Mouse (Mus musculus): ENCODE results near the gene Ddx5. TPM values are rescaled to one million over a fixed set of nuclear protein-coding genes. Genes with fewer than 3 reads are reported as not detected.
A peak's percentile ranks its signal among the peaks of the same experiment; 100 is the strongest.
"Not testable (repeated sequence)": the region's sequence is repeated elsewhere in the genome, so short reads cannot be mapped to it uniquely, and the experiment has no call there.

Gene Ddx5
- polyA plus RNA-seq, 1 experiment from 2014 or later: 114 TPM

DNA sequence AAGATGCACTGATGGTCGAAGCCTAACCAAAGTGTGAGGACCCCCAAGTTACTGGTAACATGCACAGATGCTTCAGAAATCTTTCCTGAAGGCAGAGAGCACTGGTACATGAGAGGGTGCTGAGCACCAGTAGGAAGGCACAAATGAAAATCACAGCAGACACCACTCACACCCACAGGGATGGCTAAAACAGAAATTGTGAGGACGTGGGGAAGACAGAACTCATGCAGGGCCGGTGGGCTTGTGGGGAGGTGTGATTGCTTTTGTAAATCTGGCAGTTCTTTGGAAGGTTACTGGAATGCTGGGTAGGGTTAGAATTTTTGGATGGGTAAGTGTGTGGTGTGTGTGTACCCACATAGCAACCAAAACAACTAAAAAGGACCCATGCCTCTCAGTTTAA lies 28.2 kb upstream of the Ddx5 start:
- Histone ChIP-seq H3K4me2 (ENCODE audit: low read depth, low read length) (no peak overlapping the region), H3K27ac (ENCODE audit: low read depth) (no peak overlapping the region), H3K4me1 (ENCODE audit: insufficient read depth) (peaks cover 18% of the 10 kb centered on the region; the same call in 1 of the 2 replicates), H3K9me3 (ENCODE audit: low read length) (no peaks in the 10 kb centered on the region), H3K9ac (replicated peaks) (no peak overlapping the region), H3K36me3 (replicated peaks; ENCODE audit: insufficient read depth, low read length) (peaks cover 73% of the 10 kb centered on the region), H3K27me3 (ENCODE audit: insufficient read depth, low read length) (no peaks in the 10 kb centered on the region), H3K4me3 (ENCODE audit: low read depth, low read length) (no peak overlapping the region)
- DNase-seq (no peak), ATAC-seq (no peak)
- TF ChIP-seq EP300 (IDR thresholded peaks at IDR 0.05; ENCODE audit: low read depth) (no peak), CTCF (IDR thresholded peaks at IDR 0.05; ENCODE audit: low read depth) (no peak)
- 84% methylated on average over 3 of the region's 3 CpGs for WGBS (ENCODE audit: insufficient replicate concordance)

DNA sequence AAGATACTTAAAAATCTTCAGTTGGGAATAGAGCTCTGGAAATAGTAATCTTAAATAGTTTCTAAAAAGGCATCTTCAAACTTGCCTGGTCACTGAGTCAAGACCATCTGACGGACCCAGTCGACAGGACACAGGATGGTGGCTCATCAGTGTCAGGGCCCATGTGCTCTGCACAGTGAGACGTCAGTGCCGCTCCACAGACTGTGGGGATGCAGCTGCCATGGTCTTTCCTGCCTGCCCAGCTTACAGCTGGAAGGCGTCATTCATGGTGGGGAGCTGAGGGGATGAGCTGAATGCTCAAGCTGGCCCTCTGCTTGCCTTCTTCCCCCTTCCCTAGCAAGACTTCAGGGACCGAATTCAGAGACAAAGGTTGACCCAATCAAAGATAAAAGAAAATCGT lies 27.3 kb upstream of the Ddx5 start:
- Histone ChIP-seq H3K27me3 (ENCODE audit: insufficient read depth, low read length) (no peaks in the 10 kb centered on the region), H3K9me3 (ENCODE audit: low read length) (no peaks in the 10 kb centered on the region), H3K27ac (ENCODE audit: low read depth) (no peak overlapping the region), H3K9ac (replicated peaks) (no peak overlapping the region), H3K36me3 (replicated peaks; ENCODE audit: insufficient read depth, low read length) (peaks cover 74% of the 10 kb centered on the region), H3K4me2 (ENCODE audit: low read depth, low read length) (no peak overlapping the region), H3K4me3 (ENCODE audit: low read depth, low read length) (no peak overlapping the region), H3K4me1 (ENCODE audit: insufficient read depth) (peaks cover 18% of the 10 kb centered on the region; the same call in 1 of the 2 replicates)
- TF ChIP-seq EP300 (IDR thresholded peaks at IDR 0.05; ENCODE audit: low read depth): no peak
- no peak for TF ChIP-seq CTCF (IDR thresholded peaks at IDR 0.05; ENCODE audit: low read depth)
- ATAC-seq: no peak
- no peak for DNase-seq
- 85% methylated on average over 7 of the region's 7 CpGs for WGBS (ENCODE audit: insufficient replicate concordance)

DNA sequence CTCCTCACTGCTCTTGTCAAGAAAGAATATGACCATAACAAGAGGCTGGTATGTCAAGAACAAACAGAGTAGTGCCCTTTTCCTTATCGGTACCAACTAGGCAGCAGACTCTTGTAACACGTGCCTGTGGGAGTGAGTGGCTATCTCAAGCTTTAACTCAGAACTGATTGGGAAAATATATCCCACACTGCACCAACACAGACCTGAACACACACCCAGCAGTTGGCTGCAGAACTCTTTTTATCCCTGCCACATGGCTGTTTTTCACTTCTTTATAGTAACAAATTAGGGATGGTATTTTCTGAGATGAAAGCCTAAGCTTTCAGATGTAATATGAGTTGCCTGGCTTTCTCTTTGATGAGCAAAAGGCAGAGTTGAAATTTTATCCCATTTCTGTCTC lies 26.8 kb upstream of the Ddx5 start:
- no peak overlapping the region for H3K4me3 ChIP-seq (ENCODE audit: low read depth, low read length)
- no peak overlapping the region for H3K27ac ChIP-seq (ENCODE audit: low read depth)
- no peaks in the 10 kb centered on the region for H3K9me3 ChIP-seq (ENCODE audit: low read length)
- H3K4me1 ChIP-seq (ENCODE audit: insufficient read depth): peaks cover 18% of the 10 kb centered on the region; the same call in 1 of the 2 replicates
- no peaks in the 10 kb centered on the region for H3K27me3 ChIP-seq (ENCODE audit: insufficient read depth, low read length)
- no peak for TF ChIP-seq EP300 (IDR thresholded peaks at IDR 0.05; ENCODE audit: low read depth)
- no peak for TF ChIP-seq CTCF (IDR thresholded peaks at IDR 0.05; ENCODE audit: low read depth)
- DNase-seq (no peak), ATAC-seq (no peak)
- peaks cover 76% of the 10 kb centered on the region for H3K36me3 ChIP-seq (replicated peaks; ENCODE audit: insufficient read depth, low read length)
- H3K9ac ChIP-seq (replicated peaks): no peak overlapping the region
- 74% methylated on average over 2 of the region's 2 CpGs for WGBS (ENCODE audit: insufficient replicate concordance)
- no peak overlapping the region for H3K4me2 ChIP-seq (ENCODE audit: low read depth, low read length)

DNA sequence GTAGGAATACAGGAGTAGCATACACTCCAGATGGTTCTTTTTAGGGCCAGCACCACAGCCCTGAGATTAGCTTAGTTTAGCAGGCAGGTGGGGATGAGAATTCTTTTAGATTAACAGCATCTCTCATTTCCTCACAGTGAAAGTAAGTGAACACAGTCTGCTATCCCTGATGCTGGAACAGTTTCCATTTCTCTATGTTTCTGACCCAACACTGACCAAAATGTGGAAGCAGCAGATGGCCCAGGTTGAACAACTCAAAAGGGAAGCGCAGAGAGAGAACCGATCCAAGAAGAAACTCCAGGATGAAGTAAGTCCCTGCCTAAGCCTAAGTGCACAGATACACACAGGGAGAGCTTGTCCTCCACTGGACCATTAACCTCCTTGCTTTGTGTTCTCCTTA lies 26.3 kb upstream of the Ddx5 start:
- no peak for DNase-seq
- WGBS (ENCODE audit: insufficient replicate concordance): 84% methylated on average over 2 of the region's 2 CpGs
- H3K27me3 ChIP-seq (ENCODE audit: insufficient read depth, low read length): no peaks in the 10 kb centered on the region
- no peak for ATAC-seq
- H3K36me3 ChIP-seq (replicated peaks; ENCODE audit: insufficient read depth, low read length): peaks cover 75% of the 10 kb centered on the region
- H3K9me3 ChIP-seq (ENCODE audit: low read length): no peaks in the 10 kb centered on the region
- no peak overlapping the region for H3K4me2 ChIP-seq (ENCODE audit: low read depth, low read length)
- no peak overlapping the region for H3K27ac ChIP-seq (ENCODE audit: low read depth)
- TF ChIP-seq EP300 (IDR thresholded peaks at IDR 0.05; ENCODE audit: low read depth) (no peak), CTCF (IDR thresholded peaks at IDR 0.05; ENCODE audit: low read depth) (no peak)
- H3K9ac ChIP-seq (replicated peaks): no peak overlapping the region
- H3K4me3 ChIP-seq (ENCODE audit: low read depth, low read length): no peak overlapping the region
- peaks cover 18% of the 10 kb centered on the region; the same call in 1 of the 2 replicates for H3K4me1 ChIP-seq (ENCODE audit: insufficient read depth)

DNA sequence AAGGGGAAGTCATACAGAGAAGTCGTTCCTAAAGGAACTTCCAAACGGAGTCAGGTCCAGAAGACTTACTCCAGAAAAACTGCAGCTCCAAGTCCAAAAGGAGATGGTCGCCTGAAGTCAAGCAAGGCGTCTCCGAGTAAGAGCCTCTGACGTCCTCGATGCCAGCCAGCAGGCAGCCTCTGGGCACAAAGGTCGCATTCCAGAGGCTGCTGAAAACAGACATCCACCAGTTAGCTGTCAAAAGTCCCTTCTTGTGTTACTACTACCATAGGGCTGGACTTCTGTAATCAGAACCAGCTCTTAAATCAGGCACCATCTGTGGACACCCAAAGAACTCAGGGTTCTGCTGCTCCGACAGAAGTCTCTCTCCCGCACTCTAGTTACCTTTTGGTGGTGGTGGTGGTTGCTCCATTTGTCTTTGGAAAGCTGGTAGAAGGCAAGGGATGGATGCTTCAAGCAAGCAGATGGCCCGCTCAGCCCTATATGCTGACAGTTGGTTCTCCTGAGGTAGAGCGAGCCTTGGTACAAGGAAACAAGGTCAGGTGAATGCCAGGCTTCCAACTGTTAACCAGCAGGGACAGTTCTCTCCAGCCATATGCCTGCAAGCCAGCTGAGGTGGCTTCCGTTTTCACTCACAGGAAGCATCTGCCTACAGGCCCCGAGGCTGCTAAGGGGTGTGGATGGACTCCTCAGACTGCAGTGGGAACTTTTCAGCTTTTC lies 25.8 kb upstream of the Ddx5 start:
- 76% methylated on average over 14 of the region's 14 CpGs for WGBS (ENCODE audit: insufficient replicate concordance)
- Histone ChIP-seq H3K36me3 (replicated peaks; ENCODE audit: insufficient read depth, low read length) (peaks cover 72% of the 10 kb centered on the region), H3K9ac (replicated peaks) (no peak overlapping the region), H3K9me3 (ENCODE audit: low read length) (no peaks in the 10 kb centered on the region), H3K4me3 (ENCODE audit: low read depth, low read length) (no peak overlapping the region), H3K4me2 (ENCODE audit: low read depth, low read length) (no peak overlapping the region), H3K4me1 (ENCODE audit: insufficient read depth) (peaks cover 18% of the 10 kb centered on the region; the same call in 1 of the 2 replicates), H3K27ac (ENCODE audit: low read depth) (0 out of 2 replicates have a peak overlapping the region, but pooled peaks have one; percentile 22), H3K27me3 (ENCODE audit: insufficient read depth, low read length) (no peaks in the 10 kb centered on the region)
- TF ChIP-seq CTCF (IDR thresholded peaks at IDR 0.05; ENCODE audit: low read depth) (no peak), EP300 (IDR thresholded peaks at IDR 0.05; ENCODE audit: low read depth) (no peak)
- ATAC-seq (no peak), DNase-seq (no peak)

DNA sequence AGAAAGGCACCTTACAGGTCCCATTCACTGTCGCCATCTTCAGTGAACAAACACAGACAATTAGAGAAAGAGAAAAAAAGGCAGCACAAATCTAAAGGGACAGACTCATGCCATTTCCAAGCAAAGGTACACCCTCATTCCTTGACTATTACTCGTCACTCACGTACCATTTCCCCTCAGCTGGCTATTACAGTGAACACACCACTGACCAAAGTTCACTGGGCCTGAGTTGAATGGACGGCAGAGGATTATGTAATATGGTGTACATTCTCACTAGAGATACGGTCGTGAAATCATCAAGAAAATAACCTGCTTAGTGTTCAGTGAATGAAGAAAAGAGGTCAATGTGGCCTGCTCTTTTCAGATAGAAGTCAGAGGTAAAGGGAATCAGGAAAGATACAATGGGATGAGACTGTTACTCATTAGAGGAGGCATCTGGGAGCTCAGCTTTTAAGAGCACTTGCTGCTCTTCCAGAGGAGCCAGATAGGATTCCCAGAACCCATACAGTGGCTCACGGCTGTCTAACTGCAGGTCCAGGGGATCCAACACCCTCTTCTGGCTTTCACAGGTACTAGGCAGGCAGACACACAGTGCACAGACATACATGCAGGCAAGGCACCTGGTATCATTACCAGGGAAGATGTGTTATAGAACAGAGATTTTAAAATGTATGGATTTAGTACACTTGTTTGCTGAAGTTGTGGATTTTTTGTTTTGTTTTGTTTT lies 23.6 kb upstream of the Ddx5 start:
- peak overlapping the region; percentile 80 for H3K27ac ChIP-seq (ENCODE audit: low read depth)
- WGBS (ENCODE audit: insufficient replicate concordance): 68% methylated on average over 7 of the region's 7 CpGs
- no peak for DNase-seq

DNA sequence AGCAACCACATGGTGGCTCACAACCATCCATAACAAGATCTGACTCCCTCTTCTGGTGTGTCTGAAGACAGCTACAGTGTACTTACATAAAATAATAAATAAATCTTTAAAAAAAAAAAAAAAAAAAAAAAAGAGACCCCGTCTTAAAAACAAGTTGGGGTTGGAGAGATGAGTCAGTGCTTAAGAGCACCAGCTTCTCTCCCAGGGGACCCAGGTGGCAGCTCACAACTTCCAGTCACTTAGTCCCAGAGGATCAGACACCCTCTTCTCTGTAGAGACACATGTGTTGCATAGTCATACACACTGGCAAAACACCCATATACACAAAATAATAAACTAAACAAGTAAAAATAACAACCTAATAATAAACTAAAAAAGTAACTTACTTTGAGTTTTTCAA lies 18.5 kb upstream of the Ddx5 start:
- not testable (repeated sequence) for H3K4me3 ChIP-seq (ENCODE audit: low read depth, low read length); H3K9ac ChIP-seq (replicated peaks); DNase-seq; H3K4me2 ChIP-seq (ENCODE audit: low read depth, low read length); H3K27me3 ChIP-seq (ENCODE audit: insufficient read depth, low read length); H3K9me3 ChIP-seq (ENCODE audit: low read length); H3K27ac ChIP-seq (ENCODE audit: low read depth); ATAC-seq; H3K4me1 ChIP-seq (ENCODE audit: insufficient read depth)
- H3K36me3 ChIP-seq (replicated peaks; ENCODE audit: insufficient read depth, low read length): peaks cover 35% of the 10 kb centered on the region
- WGBS (ENCODE audit: insufficient replicate concordance): 60% methylated on average over 1 of the region's 1 CpGs

More for the DNA sequence above, 23.6 kb upstream of the Ddx5 start:
- H3K4me3 ChIP-seq (ENCODE audit: low read depth, low read length): no peak overlapping the region
- H3K27me3 ChIP-seq (ENCODE audit: insufficient read depth, low read length): no peaks in the 10 kb centered on the region
- peak; percentile 92 for ATAC-seq
- peaks cover 12% of the 10 kb centered on the region; the same call in 1 of the 2 replicates for H3K4me1 ChIP-seq (ENCODE audit: insufficient read depth)
- no peak overlapping the region for H3K9ac ChIP-seq (replicated peaks)
- no peaks in the 10 kb centered on the region for H3K9me3 ChIP-seq (ENCODE audit: low read length)
- no peak for TF ChIP-seq CTCF (IDR thresholded peaks at IDR 0.05; ENCODE audit: low read depth)
- TF ChIP-seq EP300 (IDR thresholded peaks at IDR 0.05; ENCODE audit: low read depth): peak; percentile 18; the same call in 1 of the 2 replicates
- peaks cover 65% of the 10 kb centered on the region for H3K36me3 ChIP-seq (replicated peaks; ENCODE audit: insufficient read depth, low read length)
- no peak overlapping the region; the same call in 1 of the 2 replicates for H3K4me2 ChIP-seq (ENCODE audit: low read depth, low read length)

Data from liver, postnatal 0 days (tissue).